Mouse (Mus musculus) CH12.LX (cell line): ENCODE measurements at regions not wholly inside any gene's neighbourhood (a gene's known extent, or its start where the extent isn't known, plus 50 kb on each side); places are given as distances from the start of the nearest gene placed in this dataset.

ENCODE experiments used
- DNase-seq: peaks from one replicate; pipeline ENCODE4 v3.0.0-alpha.2; 2013; ENCODE audit errors: extremely low read depth
- H3K27ac ChIP-seq: 2 replicates; pipeline ENCODE4 v1.5.1; 2012; ENCODE audit warnings: low read depth, mild to moderate bottlenecking, control low read depth, moderate library complexity; ENCODE audit not compliant: insufficient read depth
- H3K27me3 ChIP-seq: replicated peaks from 2 replicates; pipeline ENCODE3; 2012; ENCODE audit warnings: inconsistent platforms
- H3K36me3 ChIP-seq, 2 experiments: replicated peaks in 1 of 2; 2 replicates each; pipeline versions ENCODE3 to v1.6.1; 2012; ENCODE audit warnings: inconsistent platforms in 1 of 2, low read length in 1 of 2, mild to moderate bottlenecking in 1 of 2, mixed read lengths in 1 of 2, moderate library complexity in 1 of 2; ENCODE audit not compliant: control insufficient read depth in 1 of 2, insufficient read depth in 1 of 2
- H3K4me1 ChIP-seq, 2 experiments: 2 replicates each; pipeline ENCODE4 v1.6.1; 2012; ENCODE audit warnings: inconsistent platforms in 1 of 2, moderate library complexity in 1 of 2; ENCODE audit not compliant: insufficient read depth in 2 of 2, control insufficient read depth in 1 of 2
- H3K4me2 ChIP-seq: 2 replicates; pipeline ENCODE4 v1.6.1; 2012; ENCODE audit warnings: low read depth, mild to moderate bottlenecking, control low read depth; ENCODE audit not compliant: poor library complexity, insufficient read depth, severe bottlenecking
- H3K4me3 ChIP-seq, 3 experiments: fragments of 150-350 bp in 1 of 3; sonication (generic) in 1 of 3; replicated peaks in 1 of 3; 2 replicates each; pipeline versions ENCODE3 to v1.5.1; 2011 to 2012; ENCODE audit warnings: low read depth in 2 of 3, low read length in 2 of 3, mild to moderate bottlenecking in 2 of 3, moderate library complexity in 2 of 3, control low read depth in 1 of 3, improper control_type of control experiment in 1 of 3, inconsistent platforms in 1 of 3, mixed read lengths in 1 of 3; ENCODE audit not compliant: poor library complexity in 1 of 3
- H3K79me2 ChIP-seq: replicated peaks from 2 replicates; pipeline ENCODE4 v1.6.1; 2012; ENCODE audit warnings: mild to moderate bottlenecking, moderate library complexity; ENCODE audit not compliant: control insufficient read depth, poor library complexity, insufficient read depth, severe bottlenecking; ENCODE audit errors: extremely low read depth
- H3K9ac ChIP-seq: 2 replicates; pipeline ENCODE4 v1.6.1; 2012; ENCODE audit warnings: low read depth, mild to moderate bottlenecking, control low read depth, moderate library complexity; ENCODE audit not compliant: insufficient read depth
- H3K9me3 ChIP-seq: replicated peaks from 2 replicates; pipeline ENCODE3; 2012; ENCODE audit warnings: low read length, inconsistent platforms, mixed read lengths
- BHLHE40 ChIP-seq: IDR thresholded peaks from 2 replicates; pipeline ENCODE4 v1.6.1; 2011; ENCODE audit warnings: mild to moderate bottlenecking, low read depth, low read length, improper control_type of control experiment
- CHD1 ChIP-seq: IDR thresholded peaks from 2 replicates; pipeline ENCODE4 v1.6.1; 2012; ENCODE audit warnings: low read depth, low read length, improper control_type of control experiment, inconsistent platforms
- CTCF ChIP-seq, 2 experiments: IDR thresholded peaks in 1 of 2; conservative IDR thresholded peaks in 1 of 2; 2 replicates each; pipeline ENCODE4 v1.5.1; 2011 to 2012; ENCODE audit warnings: low read depth in 2 of 2, low read length in 2 of 2, improper control_type of control experiment in 1 of 2, inconsistent platforms in 1 of 2, mild to moderate bottlenecking in 1 of 2, moderate library complexity in 1 of 2
- E2F4 ChIP-seq: IDR thresholded peaks from 2 replicates; pipeline ENCODE4 v1.6.1; 2011; ENCODE audit warnings: low read depth, low read length, improper control_type of control experiment; ENCODE audit not compliant: insufficient replicate concordance
- EP300 ChIP-seq: IDR thresholded peaks from 2 replicates; pipeline ENCODE4 v1.6.1; 2011; ENCODE audit warnings: low read length, improper control_type of control experiment
- ETS1 ChIP-seq: conservative IDR thresholded peaks from 2 replicates; pipeline ENCODE4 v1.6.1; 2012; ENCODE audit warnings: low read depth, mild to moderate bottlenecking, inconsistent platforms, low read length, improper control_type of control experiment, moderate library complexity
- GABPA ChIP-seq: IDR thresholded peaks from 2 replicates; pipeline ENCODE4 v1.6.1; 2012; ENCODE audit warnings: low read depth, low read length, improper control_type of control experiment, inconsistent platforms; ENCODE audit not compliant: insufficient replicate concordance
- JUND ChIP-seq: conservative IDR thresholded peaks from 2 replicates; pipeline ENCODE4 v1.6.1; 2011; ENCODE audit warnings: low read depth, low read length, improper control_type of control experiment
- KAT2A ChIP-seq: IDR thresholded peaks from 2 replicates; pipeline ENCODE4 v1.6.1; 2012; ENCODE audit warnings: low read length, improper control_type of control experiment, inconsistent platforms; ENCODE audit not compliant: insufficient replicate concordance
- MXI1 ChIP-seq: IDR thresholded peaks from 2 replicates; pipeline ENCODE4 v1.6.1; 2011; ENCODE audit warnings: mild to moderate bottlenecking, low read depth, low read length, improper control_type of control experiment
- NRF1 ChIP-seq: IDR thresholded peaks from 2 replicates; pipeline ENCODE4 v1.6.1; 2014; ENCODE audit warnings: low read depth, mild to moderate bottlenecking, inconsistent platforms, low read length, improper control_type of control experiment, moderate library complexity
- POLR2AphosphoS2 ChIP-seq: IDR thresholded peaks from 2 replicates; pipeline ENCODE4 v1.6.1; 2011; ENCODE audit warnings: low read depth, low read length, improper control_type of control experiment
- RAD21 ChIP-seq: IDR thresholded peaks from 2 replicates; pipeline ENCODE4 v1.6.1; 2011; ENCODE audit warnings: low read depth, mild to moderate bottlenecking, low read length, improper control_type of control experiment, moderate library complexity
- SIN3A ChIP-seq: IDR thresholded peaks from 2 replicates; pipeline ENCODE4 v1.6.1; 2012; ENCODE audit warnings: low read length, improper control_type of control experiment, inconsistent platforms
- UBTF ChIP-seq: IDR thresholded peaks from 2 replicates; pipeline ENCODE4 v1.6.1; 2012; ENCODE audit warnings: low read depth, mild to moderate bottlenecking, inconsistent platforms, low read length, improper control_type of control experiment, moderate library complexity
- USF2 ChIP-seq: conservative IDR thresholded peaks from 2 replicates; pipeline ENCODE4 v1.6.1; 2011; ENCODE audit warnings: low read depth, low read length, improper control_type of control experiment
- ZC3H11A ChIP-seq: IDR thresholded peaks from 2 replicates; pipeline ENCODE4 v1.6.1; 2012; ENCODE audit warnings: low read depth, mild to moderate bottlenecking, inconsistent platforms, low read length, improper control_type of control experiment
- ZMIZ1 ChIP-seq: IDR thresholded peaks from 2 replicates; pipeline ENCODE4 v1.6.1; 2012; ENCODE audit warnings: low read depth, mild to moderate bottlenecking, inconsistent platforms, low read length, improper control_type of control experiment
- ZNF384 ChIP-seq: IDR thresholded peaks from 2 replicates; pipeline ENCODE4 v1.6.1; 2012; ENCODE audit warnings: low read depth, low read length, improper control_type of control experiment, inconsistent platforms
- dilution Hi-C: fragments of 300-500 bp; cut with MboI; formaldehyde crosslinking; loops from 2 replicates; pipeline ENCODE4 v1.14.3; 2020; ENCODE audit warnings: low sequenced_read_pairs; ENCODE audit not compliant: extremely low pct_unique_long_range_greater_than_20kb, extremely low pct_ligation_motif_present
- in situ Hi-C: fragments of 300-500 bp; cut with MboI; formaldehyde crosslinking; loops from 3 replicates; pipeline ENCODE4 v1.14.3; 2019; ENCODE audit warnings: low sequenced_read_pairs, low pct_ligation_motif_present, low pct_unique_long_range_greater_than_20kb, mixed read lengths

GRCm38 (mm10) chr10:99642201-99642827, 117.1 kb downstream of the Csl start:
- TF ChIP-seq NRF1 (no peak), ETS1 (no peak), ZNF384 (no peak), EP300 (no peak)
- H3K4me1 ChIP-seq, result no peaks in the 10 kb centered on the region
- H3K9ac ChIP-seq, result no peak overlapping the region
- H3K27ac ChIP-seq, result no peak overlapping the region
- H3K4me2 ChIP-seq, result no peak overlapping the region
- dilution Hi-C loops (no loop called here), in situ Hi-C loops (no loop called here)
- H3K4me3 ChIP-seq, result no peak overlapping the region
- no peaks in the 10 kb centered on the region for H3K36me3 ChIP-seq
- no peak for DNase-seq
- H3K27me3 ChIP-seq, result no peaks in the 10 kb centered on the region
- no peaks in the 10 kb centered on the region for H3K9me3 ChIP-seq
- H3K79me2 ChIP-seq, result no peaks in the 10 kb centered on the region

DNA sequence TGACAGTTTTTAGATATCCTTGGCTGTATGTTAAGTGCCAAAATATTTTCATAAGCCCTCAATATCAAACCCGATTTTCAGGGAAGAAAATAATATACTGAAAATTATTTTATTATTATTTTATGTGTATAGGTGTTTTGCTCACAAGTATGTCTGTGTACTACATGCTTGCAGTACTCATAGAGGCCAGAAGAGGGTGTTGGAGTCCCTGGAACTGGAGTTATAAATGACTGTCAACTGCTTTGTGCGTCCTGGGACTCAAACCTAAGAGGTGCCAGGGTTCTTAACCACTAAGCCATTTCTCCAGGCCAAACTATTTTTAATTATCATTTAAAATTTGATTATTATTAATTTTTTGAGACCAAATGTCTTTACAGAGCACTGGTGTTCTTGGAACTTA, 114.5 kb downstream of the Csl start:
- Histone ChIP-seq H3K9me3 (no peaks in the 10 kb centered on the region), H3K9ac (no peak overlapping the region), H3K79me2 (no peaks in the 10 kb centered on the region), H3K4me2 (no peak overlapping the region), H3K27ac (no peak overlapping the region), H3K4me3 (no peak overlapping the region), H3K36me3 (no peaks in the 10 kb centered on the region), H3K27me3 (no peaks in the 10 kb centered on the region), H3K4me1 (no peaks in the 10 kb centered on the region)
- TF ChIP-seq SIN3A, result no peak
- TF ChIP-seq CTCF (conservative IDR thresholded peaks at IDR 0.05 in 1 of 2, IDR thresholded peaks at IDR 0.05 in 1 of 2; ENCODE audit: low read depth in 2 of 2, low read length in 2 of 2), result peak; percentile 20 to 31; a peak in 2 of 4 replicates
- peak; percentile 27 for TF ChIP-seq RAD21
- TF ChIP-seq USF2, result no peak
- TF ChIP-seq MXI1, result no peak
- TF ChIP-seq GABPA, result no peak
- no peak for TF ChIP-seq E2F4
- no peak for TF ChIP-seq UBTF
- no peak for TF ChIP-seq ZC3H11A
- TF ChIP-seq CHD1, result no peak
- no peak for TF ChIP-seq POLR2AphosphoS2
- no peak for TF ChIP-seq JUND
- TF ChIP-seq ZMIZ1, result no peak
- TF ChIP-seq ETS1, result no peak
- TF ChIP-seq EP300, result no peak
- TF ChIP-seq BHLHE40, result no peak
- TF ChIP-seq KAT2A, result no peak
- in situ Hi-C loops, result no loop called here
- DNase-seq, result peak; percentile 12
- dilution Hi-C loops, result no loop called here
